Mouse (Mus musculus): ENCODE measurements around the gene Nudt3. TPM values are rescaled to one million over a fixed set of nuclear protein-coding genes. Genes with fewer than 3 reads are reported as not detected.

Nudt3 gene
- polyA plus RNA-seq, 1 experiment = 86.3 TPM

GRCm38 (mm10) chr17:27655089-27656010 is 32.1 kb upstream of the Nudt3 start, which contains the start of gene Pacsin1:
Gene Pacsin1, plus strand, starts transcription at chr17:27655509.
- WGBS = 3% methylated on average over 62 of the region's 65 CpGs
- H3K4me3 ChIP-seq (ENCODE audit: control insufficient read depth, insufficient read depth, low read length) = peak within 1 kb of the TSS; percentile 64
- peaks cover 36% of the 10 kb centered on the region for H3K4me1 ChIP-seq (replicated peaks; ENCODE audit: control insufficient read depth, insufficient read depth, low read length)
- TF ChIP-seq POLR2A (IDR thresholded peaks at IDR 0.05; ENCODE audit: control insufficient read depth, extremely low read depth, insufficient read depth, low read length, poor library complexity) = peak; percentile 30; the same call in 1 of the 2 replicates
- TF ChIP-seq CTCF (IDR thresholded peaks at IDR 0.05; ENCODE audit: borderline replicate concordance, control insufficient read depth, extremely low read depth, insufficient read depth, low read length, poor library complexity) = no peak
- DNase-seq = peak; percentile 71
- no peaks in the 10 kb centered on the region for H3K36me3 ChIP-seq (ENCODE audit: control insufficient read depth, insufficient read depth, low read length)
- peak within 1 kb of the TSS; percentile 34; the same call in 1 of the 2 replicates for H3K27ac ChIP-seq (ENCODE audit: control insufficient read depth, insufficient read depth, low read length)
- H3K27me3 ChIP-seq (ENCODE audit: control insufficient read depth, insufficient read depth, low read length) = no peaks in the 10 kb centered on the region

GRCm38 (mm10) chr17:27653253-27653959 is 30.1 kb upstream of the Nudt3 start:
- 86% methylated on average over 10 of the region's 10 CpGs for WGBS
- Histone ChIP-seq H3K27ac (ENCODE audit: control insufficient read depth, insufficient read depth, low read length) (no peak overlapping the region), H3K27me3 (ENCODE audit: control insufficient read depth, insufficient read depth, low read length) (no peaks in the 10 kb centered on the region), H3K4me3 (ENCODE audit: control insufficient read depth, insufficient read depth, low read length) (no peak overlapping the region), H3K36me3 (ENCODE audit: control insufficient read depth, insufficient read depth, low read length) (no peaks in the 10 kb centered on the region), H3K4me1 (replicated peaks; ENCODE audit: control insufficient read depth, insufficient read depth, low read length) (peaks cover 36% of the 10 kb centered on the region)
- DNase-seq = no peak
- no peak for TF ChIP-seq CTCF (IDR thresholded peaks at IDR 0.05; ENCODE audit: borderline replicate concordance, control insufficient read depth, extremely low read depth, insufficient read depth, low read length, poor library complexity)
- no peak for TF ChIP-seq POLR2A (IDR thresholded peaks at IDR 0.05; ENCODE audit: control insufficient read depth, extremely low read depth, insufficient read depth, low read length, poor library complexity)

GRCm38 (mm10) chr17:27652046-27652790 is 28.9 kb upstream of the Nudt3 start:
- Histone ChIP-seq H3K36me3 (ENCODE audit: control insufficient read depth, insufficient read depth, low read length) (no peaks in the 10 kb centered on the region), H3K27me3 (ENCODE audit: control insufficient read depth, insufficient read depth, low read length) (no peaks in the 10 kb centered on the region), H3K4me3 (ENCODE audit: control insufficient read depth, insufficient read depth, low read length) (peak overlapping the region; percentile 50), H3K4me1 (replicated peaks; ENCODE audit: control insufficient read depth, insufficient read depth, low read length) (peaks cover 31% of the 10 kb centered on the region), H3K27ac (ENCODE audit: control insufficient read depth, insufficient read depth, low read length) (peak overlapping the region; percentile 97)
- no peak for TF ChIP-seq POLR2A (IDR thresholded peaks at IDR 0.05; ENCODE audit: control insufficient read depth, extremely low read depth, insufficient read depth, low read length, poor library complexity)
- TF ChIP-seq CTCF (IDR thresholded peaks at IDR 0.05; ENCODE audit: borderline replicate concordance, control insufficient read depth, extremely low read depth, insufficient read depth, low read length, poor library complexity) = no peak
- 39% methylated on average over 23 of the region's 23 CpGs for WGBS
- peak; percentile 36 for DNase-seq

GRCm38 (mm10) chr17:27650586-27650985 is 27.3 kb upstream of the Nudt3 start:
- H3K27ac ChIP-seq (ENCODE audit: control insufficient read depth, insufficient read depth, low read length) = no peak overlapping the region
- no peaks in the 10 kb centered on the region for H3K36me3 ChIP-seq (ENCODE audit: control insufficient read depth, insufficient read depth, low read length)
- 90% methylated on average over 13 of the region's 13 CpGs for WGBS
- no peaks in the 10 kb centered on the region for H3K27me3 ChIP-seq (ENCODE audit: control insufficient read depth, insufficient read depth, low read length)
- no peak overlapping the region for H3K4me3 ChIP-seq (ENCODE audit: control insufficient read depth, insufficient read depth, low read length)
- TF ChIP-seq POLR2A (IDR thresholded peaks at IDR 0.05; ENCODE audit: control insufficient read depth, extremely low read depth, insufficient read depth, low read length, poor library complexity) (no peak), CTCF (IDR thresholded peaks at IDR 0.05; ENCODE audit: borderline replicate concordance, control insufficient read depth, extremely low read depth, insufficient read depth, low read length, poor library complexity) (no peak)
- H3K4me1 ChIP-seq (replicated peaks; ENCODE audit: control insufficient read depth, insufficient read depth, low read length) = peaks cover 16% of the 10 kb centered on the region
- DNase-seq = no peak

GRCm38 (mm10) chr17:27650160-27650559 is 26.9 kb upstream of the Nudt3 start:
- no peak overlapping the region for H3K4me3 ChIP-seq (ENCODE audit: control insufficient read depth, insufficient read depth, low read length)
- peaks cover 15% of the 10 kb centered on the region for H3K4me1 ChIP-seq (replicated peaks; ENCODE audit: control insufficient read depth, insufficient read depth, low read length)
- peak; percentile 75 for DNase-seq
- no peaks in the 10 kb centered on the region for H3K27me3 ChIP-seq (ENCODE audit: control insufficient read depth, insufficient read depth, low read length)
- WGBS = 11% methylated on average over 12 of the region's 12 CpGs
- no peaks in the 10 kb centered on the region for H3K36me3 ChIP-seq (ENCODE audit: control insufficient read depth, insufficient read depth, low read length)
- H3K27ac ChIP-seq (ENCODE audit: control insufficient read depth, insufficient read depth, low read length) = no peak overlapping the region
- TF ChIP-seq CTCF (IDR thresholded peaks at IDR 0.05; ENCODE audit: borderline replicate concordance, control insufficient read depth, extremely low read depth, insufficient read depth, low read length, poor library complexity) (peak; percentile 84), POLR2A (IDR thresholded peaks at IDR 0.05; ENCODE audit: control insufficient read depth, extremely low read depth, insufficient read depth, low read length, poor library complexity) (no peak)

- no peak for TF ChIP-seq POLR2A (IDR thresholded peaks at IDR 0.05; ENCODE audit: control insufficient read depth, extremely low read depth, insufficient read depth, low read length, poor library complexity)
- TF ChIP-seq CTCF (IDR thresholded peaks at IDR 0.05; ENCODE audit: borderline replicate concordance, control insufficient read depth, extremely low read depth, insufficient read depth, low read length, poor library complexity) = no peak
- WGBS = 89% methylated on average over 7 of the region's 7 CpGs
- H3K36me3 ChIP-seq (ENCODE audit: control insufficient read depth, insufficient read depth, low read length) = no peaks in the 10 kb centered on the region
- H3K4me1 ChIP-seq (replicated peaks; ENCODE audit: control insufficient read depth, insufficient read depth, low read length) = no peaks in the 10 kb centered on the region
- no peak for DNase-seq
- H3K4me3 ChIP-seq (ENCODE audit: control insufficient read depth, insufficient read depth, low read length) = no peak overlapping the region
- no peak overlapping the region for H3K27ac ChIP-seq (ENCODE audit: control insufficient read depth, insufficient read depth, low read length)
- no peaks in the 10 kb centered on the region for H3K27me3 ChIP-seq (ENCODE audit: control insufficient read depth, insufficient read depth, low read length)
Measured at GRCm38 (mm10) chr17:27645807-27646206, 22.5 kb upstream of the Nudt3 start.
